Mouse (Mus musculus): ENCODE results near the gene Tas2r135.

Gene Tas2r135

GRCm38 (mm10) chr6:42441395-42441794, 36.2 kb downstream of the Tas2r135 start:
- DNase-seq = no peak

- no peak for DNase-seq
Measured at GRCm38 (mm10) chr6:42444491-42444890, 39.3 kb downstream of the Tas2r135 start.

- DNase-seq = no peak
Measured at GRCm38 (mm10) chr6:42447381-42447780, 42.1 kb downstream of the Tas2r135 start.
